Mouse (Mus musculus) brain, adult 2 months (tissue): ENCODE measurements at regions not wholly inside any gene's neighbourhood (a gene's known extent, or its start where the extent isn't known, plus 50 kb on each side); places are given as distances from the start of the nearest gene placed in this dataset.

Source experiments
- DNase-seq: peaks from one replicate; pipeline ENCODE4 v3.0.0; 2011; ENCODE audit warnings: low read depth, low spot score

DNA sequence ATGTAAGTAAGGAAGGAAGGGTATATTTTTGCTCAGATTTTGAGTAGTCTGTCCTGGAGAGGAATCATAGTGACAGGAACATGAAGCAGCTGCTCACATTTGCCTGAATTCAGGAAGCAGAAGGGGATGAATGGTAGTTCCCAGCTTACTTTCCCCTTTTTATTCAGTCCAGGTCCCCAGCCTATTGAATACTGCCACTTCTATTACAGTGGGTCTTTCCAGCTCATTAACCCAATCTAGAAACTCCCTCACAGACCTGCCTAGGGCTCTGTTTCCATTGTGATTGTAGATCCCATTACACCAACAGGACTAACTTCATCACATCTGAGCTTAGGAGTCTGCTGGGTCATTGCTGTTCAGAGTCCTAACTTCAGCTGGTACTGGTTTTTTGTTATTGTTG lies 872.3 kb downstream of the Cntnap5b start:
- no peak for DNase-seq

DNA sequence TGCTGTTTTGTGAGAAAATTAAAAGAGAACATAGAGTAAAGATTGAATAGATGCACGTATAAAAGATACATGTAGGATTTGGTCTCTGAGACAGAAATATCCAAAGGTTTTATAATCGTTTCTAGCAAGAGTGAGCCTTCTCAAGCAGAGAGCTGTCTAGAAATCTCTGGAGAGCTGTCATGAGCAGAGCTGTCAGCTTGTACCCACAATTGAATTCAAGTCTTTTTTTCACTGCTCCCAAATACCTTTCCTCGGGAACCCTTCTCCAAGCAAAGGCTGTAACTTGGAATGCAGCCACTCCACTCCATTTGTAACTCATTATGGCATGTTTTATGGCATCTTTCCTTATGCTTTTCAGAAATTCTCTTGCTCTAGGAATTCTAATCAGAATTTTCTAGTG lies 888.3 kb downstream of the Cntnap5b start:
- peak; percentile 50 for DNase-seq

DNA sequence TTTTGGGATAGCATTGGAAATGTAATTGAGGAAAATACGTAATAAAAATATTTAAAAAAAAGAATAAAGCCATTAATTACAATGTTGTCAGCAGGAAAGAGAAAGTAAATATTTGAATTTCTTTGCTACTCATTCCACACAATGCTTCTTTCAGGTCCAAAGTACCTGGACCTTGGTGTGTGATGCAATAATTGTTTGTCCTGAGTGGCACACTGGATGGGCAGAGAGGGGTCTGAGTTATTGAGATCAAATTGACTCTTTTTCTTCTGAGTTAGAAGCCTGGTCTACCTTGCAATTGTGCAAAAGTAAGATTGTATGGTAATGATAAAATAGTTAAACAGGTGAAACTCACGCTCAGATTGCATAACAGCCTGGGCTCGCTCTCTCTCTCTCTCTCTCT lies 934.3 kb downstream of the Cntnap5b start:
- no peak for DNase-seq
